Mouse (Mus musculus): Measurements from ENCODE around the gene Mbd6. TPM values are rescaled to one million over a fixed set of nuclear protein-coding genes. Genes with fewer than 3 reads are reported as not detected.

Gene Mbd6
- total RNA-seq (2014; fragmentation: Nextera tagmentation) (42.8 and 72.8 TPM in 2 replicates), total RNA-seq (2017) (2.7 and 3.8 TPM in 2 replicates)

- ATAC-seq (replicated peaks; ENCODE audit: low FRiP score, low TSS enrichment, poor library complexity, severe bottlenecking) = peak; percentile 26
Measured at GRCm38 (mm10) chr10:127288800-127289572, at the start of gene Mbd6. Gene Mbd6 (minus strand): TSS chr10:127289018.

DNA sequence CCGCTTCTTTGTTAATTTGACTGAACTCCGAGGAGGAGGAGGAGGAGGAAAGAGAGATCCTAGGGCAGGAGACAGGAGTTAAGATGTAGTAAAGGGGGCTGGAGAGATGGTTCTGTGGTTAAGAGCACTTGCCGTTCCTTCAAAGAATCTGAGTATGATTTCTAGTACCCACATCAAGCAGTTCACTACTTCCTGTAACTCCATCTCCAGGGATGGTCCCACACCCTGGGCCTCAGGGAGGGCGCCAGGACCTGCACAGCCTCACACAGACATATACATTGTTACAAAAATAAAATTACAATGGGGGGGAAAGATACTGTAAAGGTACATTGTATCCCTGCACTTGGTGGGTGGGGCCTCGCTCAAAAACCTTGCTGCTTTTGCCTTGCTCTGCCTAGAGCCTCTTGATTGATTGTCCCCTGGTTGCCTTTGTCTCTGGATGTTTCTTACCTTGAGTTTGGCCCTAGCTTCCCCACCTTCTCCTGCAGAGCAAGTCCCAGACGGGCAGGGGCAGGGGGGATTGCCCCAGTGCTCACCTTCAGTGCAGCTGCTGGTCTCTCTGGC, 48.8 kb upstream of the Mbd6 start:
- no peak for ATAC-seq (replicated peaks; ENCODE audit: low FRiP score, low TSS enrichment, poor library complexity, severe bottlenecking)

- no peak for ATAC-seq (replicated peaks; ENCODE audit: low FRiP score, low TSS enrichment, poor library complexity, severe bottlenecking)
Measured at GRCm38 (mm10) chr10:127336952-127337351, 48.1 kb upstream of the Mbd6 start.

DNA sequence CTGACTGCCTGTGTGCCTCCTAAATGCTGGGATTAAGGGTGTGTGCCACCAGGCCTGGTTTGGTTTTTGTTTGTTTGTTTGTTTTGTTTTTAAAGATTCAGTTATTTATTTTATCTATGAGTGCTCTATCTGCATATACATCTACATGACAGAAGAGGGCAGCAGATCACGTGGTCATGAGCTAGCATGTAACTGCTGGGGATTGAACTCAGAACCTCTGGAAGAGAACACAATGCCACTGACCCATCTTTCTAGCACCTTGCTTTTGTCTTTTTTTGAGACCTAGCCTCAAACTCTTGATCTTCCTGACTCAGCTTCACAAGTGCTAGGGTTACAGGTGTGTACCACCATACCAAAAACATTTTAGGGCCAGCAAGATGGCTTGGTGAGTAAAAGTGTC, 46.5 kb upstream of the Mbd6 start:
- no peak for ATAC-seq (replicated peaks; ENCODE audit: low FRiP score, low TSS enrichment, poor library complexity, severe bottlenecking)

DNA sequence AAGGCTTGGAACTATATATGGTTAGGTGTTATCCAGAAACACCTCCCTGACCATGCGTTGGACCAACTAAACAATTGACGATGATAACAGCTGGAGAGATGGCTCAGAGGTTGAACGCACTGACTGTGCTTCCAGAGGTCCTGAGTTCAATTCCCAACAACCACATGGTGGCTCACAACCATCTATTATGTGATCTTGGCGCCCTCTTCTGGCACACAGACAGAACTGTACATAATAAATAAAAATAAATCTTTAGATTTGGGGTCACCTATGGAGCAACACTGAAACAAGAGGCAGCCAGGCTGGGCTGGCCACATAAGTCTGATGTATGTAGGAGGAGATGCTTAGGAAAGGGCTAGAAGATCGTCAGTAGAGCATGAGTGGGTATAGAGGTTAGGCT, 44.3 kb upstream of the Mbd6 start:
- no peak for ATAC-seq (replicated peaks; ENCODE audit: low FRiP score, low TSS enrichment, poor library complexity, severe bottlenecking)

GRCm38 (mm10) chr10:127332211-127332874, 43.5 kb upstream of the Mbd6 start:
- peak; percentile 42 for ATAC-seq (replicated peaks; ENCODE audit: low FRiP score, low TSS enrichment, poor library complexity, severe bottlenecking)

DNA sequence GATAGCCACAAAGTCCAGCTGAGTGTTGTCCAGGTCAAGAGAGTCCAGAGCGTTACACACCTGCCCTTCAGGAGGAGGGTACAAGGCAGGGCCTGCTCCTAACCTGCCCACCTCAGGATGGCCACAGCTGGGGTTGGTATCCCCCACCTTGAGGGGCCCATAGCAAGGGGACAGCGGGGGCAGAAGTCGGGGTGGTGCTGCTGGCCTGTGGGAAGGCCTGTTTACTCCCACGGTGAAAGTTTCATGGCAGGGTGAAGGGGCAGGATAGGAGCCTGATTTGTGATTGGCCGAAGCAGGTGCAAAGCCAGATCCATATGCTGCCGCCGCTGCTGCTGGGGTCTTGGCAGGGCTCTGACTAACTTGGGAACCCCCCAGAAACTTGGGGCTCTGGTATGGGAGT, 41.4 kb upstream of the Mbd6 start:
- ATAC-seq (replicated peaks; ENCODE audit: low FRiP score, low TSS enrichment, poor library complexity, severe bottlenecking) = no peak

- ATAC-seq (replicated peaks; ENCODE audit: low FRiP score, low TSS enrichment, poor library complexity, severe bottlenecking) = no peak
Measured at GRCm38 (mm10) chr10:127327461-127328145, 38.8 kb upstream of the Mbd6 start.

GRCm38 (mm10) chr10:127326828-127327227, 38.0 kb upstream of the Mbd6 start:
- no peak for ATAC-seq (replicated peaks; ENCODE audit: low FRiP score, low TSS enrichment, poor library complexity, severe bottlenecking)

DNA sequence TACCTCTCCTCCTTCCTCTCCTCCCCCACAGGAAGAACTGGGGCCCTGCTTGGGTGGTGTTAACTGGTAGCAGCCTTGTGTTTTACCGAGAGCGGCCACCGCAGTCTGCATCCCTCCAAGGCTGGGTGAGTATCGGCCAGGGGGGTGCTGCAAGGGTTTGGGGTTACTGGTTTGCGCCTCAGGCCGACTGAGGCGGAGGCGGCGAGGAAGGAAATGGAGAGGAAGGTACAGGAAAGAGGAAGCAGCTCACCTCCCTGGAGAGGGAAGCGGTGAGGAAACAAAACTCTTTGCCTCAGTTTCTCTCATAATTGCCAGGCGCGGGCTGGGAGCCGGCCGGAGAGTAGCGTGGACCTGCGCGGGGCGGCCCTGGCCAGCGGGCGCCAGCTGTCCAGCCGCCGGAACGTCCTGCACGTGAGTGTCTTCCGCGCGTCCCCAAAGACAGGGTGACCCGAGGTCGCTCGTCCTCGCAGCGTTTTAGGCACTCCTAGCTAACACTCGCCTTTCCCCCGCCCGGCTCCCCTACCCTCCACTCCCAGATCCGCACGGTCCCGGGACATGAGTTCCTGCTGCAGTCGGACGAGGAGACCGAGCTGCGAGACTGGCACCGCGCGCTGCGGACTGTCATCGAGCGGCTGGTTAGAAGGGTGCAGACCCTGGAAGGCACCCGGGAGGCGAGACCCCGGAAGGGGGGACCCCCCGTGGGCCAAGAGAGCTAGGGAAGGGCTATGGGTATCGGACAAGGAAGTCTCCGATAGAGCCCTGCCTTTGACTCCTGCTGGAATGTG, 37.4 kb upstream of the Mbd6 start:
- 0 out of 2 replicates have a peak, but pooled peaks have one; percentile 10 for ATAC-seq (replicated peaks; ENCODE audit: low FRiP score, low TSS enrichment, poor library complexity, severe bottlenecking)

- no peak for ATAC-seq (replicated peaks; ENCODE audit: low FRiP score, low TSS enrichment, poor library complexity, severe bottlenecking)
Measured at GRCm38 (mm10) chr10:127325454-127326016, 36.7 kb upstream of the Mbd6 start.

DNA sequence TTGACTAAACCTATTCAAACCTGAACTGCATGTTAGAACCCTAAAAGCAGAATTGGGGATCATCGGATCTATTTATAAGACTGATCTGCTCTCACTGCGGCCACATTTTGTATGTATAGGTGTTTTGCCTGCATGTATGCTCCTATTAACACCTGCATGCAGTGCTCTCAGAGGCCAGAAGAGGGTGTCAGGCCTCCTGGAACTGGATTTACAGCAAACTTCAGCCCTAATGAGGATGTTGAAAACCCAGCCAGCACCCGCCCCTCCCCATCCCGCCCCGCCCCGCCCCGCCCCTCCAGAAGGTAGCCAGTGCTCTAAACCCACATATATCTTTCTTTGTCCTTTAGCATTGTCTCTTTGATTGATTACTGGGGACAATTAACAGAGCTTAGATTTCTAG, 35.7 kb upstream of the Mbd6 start:
- peak; percentile 81 for ATAC-seq (replicated peaks; ENCODE audit: low FRiP score, low TSS enrichment, poor library complexity, severe bottlenecking)

DNA sequence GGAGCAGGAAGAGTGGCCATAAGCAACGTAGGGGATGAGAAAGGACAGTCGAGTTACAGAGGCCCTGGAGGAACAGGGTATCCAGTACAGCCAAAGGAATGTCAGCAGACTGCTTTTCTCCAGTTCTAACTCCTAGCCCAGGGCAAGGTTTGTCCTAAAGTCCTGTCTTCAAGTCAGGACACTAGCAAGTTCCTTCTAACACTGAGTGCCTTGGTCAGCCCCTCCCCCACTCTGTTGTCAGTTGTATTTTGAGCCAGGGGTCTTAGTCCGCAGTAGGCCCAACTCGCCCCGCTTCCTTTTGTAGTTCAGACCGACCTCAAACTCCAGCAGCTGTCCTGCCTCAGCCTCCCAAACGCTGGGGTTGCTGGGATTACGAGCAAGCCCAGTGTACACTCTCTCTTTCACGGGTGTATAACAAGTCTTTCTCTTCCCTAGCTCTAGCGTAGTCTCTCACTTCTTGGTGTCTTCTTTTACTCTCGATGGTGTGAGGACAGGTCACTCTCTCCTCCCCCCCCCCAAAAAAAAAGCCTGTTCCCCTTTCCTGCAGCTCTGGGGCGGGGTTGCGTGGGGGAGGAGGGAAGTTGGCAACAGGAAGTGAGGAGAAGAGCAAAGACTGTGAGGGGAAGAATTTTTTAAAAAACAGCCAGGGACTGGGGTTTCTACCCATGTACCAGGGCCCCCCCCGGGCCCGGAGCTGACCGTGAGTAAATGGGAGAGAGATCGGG, 34.5 kb upstream of the Mbd6 start:
- ATAC-seq (replicated peaks; ENCODE audit: low FRiP score, low TSS enrichment, poor library complexity, severe bottlenecking) = 0 out of 2 replicates have a peak, but pooled peaks have one; percentile 15

DNA sequence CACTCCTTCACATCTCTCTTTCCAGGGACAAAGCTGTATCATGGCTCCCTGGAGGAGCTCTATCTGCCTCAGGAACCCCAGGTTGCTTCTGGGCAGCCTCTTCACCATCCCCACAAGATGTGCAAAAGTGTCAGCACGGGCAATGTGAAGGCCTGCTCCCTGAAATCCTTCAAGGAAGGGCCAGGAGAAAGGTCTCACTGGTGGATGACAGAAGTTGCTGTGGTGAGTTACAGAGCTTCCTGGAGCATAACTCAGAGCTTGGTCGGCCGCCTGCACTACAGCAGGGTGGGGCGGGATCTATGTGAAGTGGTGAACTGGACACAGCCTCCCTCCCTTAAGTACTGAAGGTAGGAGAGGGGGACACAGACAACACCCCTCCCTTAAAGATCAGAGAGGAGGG, 33.9 kb upstream of the Mbd6 start:
- ATAC-seq (replicated peaks; ENCODE audit: low FRiP score, low TSS enrichment, poor library complexity, severe bottlenecking) = no peak

GRCm38 (mm10) chr10:127322178-127322577, 33.4 kb upstream of the Mbd6 start:
- ATAC-seq (replicated peaks; ENCODE audit: low FRiP score, low TSS enrichment, poor library complexity, severe bottlenecking) = no peak

DNA sequence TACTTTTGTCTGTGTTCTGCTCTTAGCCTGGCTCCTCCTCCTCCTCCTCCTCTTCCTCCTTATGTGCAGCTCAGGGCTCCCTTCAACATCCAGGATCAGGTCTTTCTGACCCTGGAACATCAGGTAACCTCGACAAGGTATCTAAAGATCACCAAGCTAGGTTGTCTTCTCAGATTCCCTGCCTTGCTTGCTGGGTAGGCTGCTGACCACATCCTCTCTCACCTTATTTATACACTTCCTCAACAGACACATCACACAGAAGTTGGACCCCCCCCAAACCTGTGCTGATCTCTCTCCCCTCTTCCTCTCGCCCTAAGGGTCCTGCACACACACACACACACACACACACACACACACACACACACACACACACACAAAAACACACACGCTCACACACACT, 32.8 kb upstream of the Mbd6 start, which contains the start of gene Arhgap9:
Gene Arhgap9 (plus strand): TSS at position 344 of the 400 bp plus-strand sequence.
- no peak for ATAC-seq (replicated peaks; ENCODE audit: low FRiP score, low TSS enrichment, poor library complexity, severe bottlenecking)

DNA sequence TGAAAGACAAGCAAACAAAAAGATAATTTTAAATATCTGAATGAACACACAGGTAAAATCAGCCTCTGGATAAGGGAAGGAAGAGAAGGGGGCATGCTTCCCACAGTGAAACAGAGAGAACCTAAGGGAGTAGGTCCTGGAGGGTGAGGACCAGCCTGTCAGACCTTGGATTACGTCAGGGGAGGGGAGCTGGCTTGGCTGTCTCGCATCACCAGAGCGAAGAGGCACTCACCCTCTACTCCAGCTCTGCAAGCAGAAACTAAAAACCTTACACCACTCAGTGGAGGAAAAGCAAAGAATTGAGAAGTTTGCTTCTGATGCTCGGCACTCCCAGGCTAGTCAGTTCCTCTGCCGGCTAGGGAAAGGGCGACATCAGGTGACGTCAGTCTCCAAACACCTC, 31.2 kb upstream of the Mbd6 start:
- ATAC-seq (replicated peaks; ENCODE audit: low FRiP score, low TSS enrichment, poor library complexity, severe bottlenecking) = no peak

DNA sequence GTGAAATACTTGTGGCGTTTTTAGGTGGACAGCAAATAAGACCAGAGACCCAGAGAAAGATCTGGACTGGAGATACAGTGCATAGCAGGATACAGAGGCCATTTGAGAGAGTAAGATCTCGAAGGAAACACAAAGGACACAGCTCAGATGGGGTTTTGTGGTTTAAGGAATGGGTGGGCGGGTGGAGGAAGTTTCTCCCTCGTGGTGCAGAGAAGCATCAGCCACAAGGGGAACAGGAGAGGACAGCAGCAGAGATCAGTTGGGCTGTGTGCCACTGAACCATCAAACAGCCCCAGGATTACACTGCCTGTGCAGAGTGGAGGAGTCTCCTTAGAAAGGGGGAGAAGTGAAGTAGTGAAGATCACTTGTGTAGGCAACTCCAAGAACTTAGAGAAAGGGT, 29.2 kb upstream of the Mbd6 start:
- peak; percentile 35 for ATAC-seq (replicated peaks; ENCODE audit: low FRiP score, low TSS enrichment, poor library complexity, severe bottlenecking)

All from megakaryocyte-erythroid progenitor cell, adult 5-6 weeks (primary cell).